Mouse (Mus musculus) forebrain, embryonic 11.5 days (tissue): ENCODE data around the gene Trim9. TPM values are rescaled to one million over a fixed set of nuclear protein-coding genes. Genes with fewer than 3 reads are reported as not detected.

Experiments
- ATAC-seq: fragments of 200-750 bp; cut with Nextera tagmentation; replicated peaks from 2 replicates; pipeline ENCODE4 v1.8.0; 2017; ENCODE audit warnings: moderate TSS enrichment; ENCODE audit not compliant: low FRiP score
- DNase-seq: peaks from one replicate; pipeline ENCODE4 v3.0.0-alpha.2; 2017; ENCODE audit warnings: low spot score
- H3K27ac ChIP-seq: fragments of 300-500 bp; sonication (generic); 2 replicates; pipeline ENCODE4 v1.5.1; 2014; ENCODE audit warnings: low read depth, low read length
- H3K27me3 ChIP-seq: fragments of 300-500 bp; sonication (generic); 2 replicates; pipeline ENCODE4 v1.6.1; 2014; ENCODE audit warnings: mild to moderate bottlenecking, low read length, mixed read lengths; ENCODE audit not compliant: control insufficient read depth, insufficient read depth
- H3K36me3 ChIP-seq: fragments of 300-500 bp; sonication (generic); 2 replicates; pipeline ENCODE4 v1.6.1; 2014; ENCODE audit warnings: mild to moderate bottlenecking, low read length, moderate library complexity, mixed read lengths; ENCODE audit not compliant: control insufficient read depth, insufficient read depth
- H3K4me1 ChIP-seq: fragments of 300-500 bp; sonication (generic); replicated peaks from 2 replicates; pipeline ENCODE4 v1.6.1; 2014; ENCODE audit warnings: low read length, mixed read lengths; ENCODE audit not compliant: control insufficient read depth, insufficient read depth
- H3K4me2 ChIP-seq: fragments of 300-500 bp; sonication (generic); 2 replicates; pipeline ENCODE4 v1.6.1; 2014; ENCODE audit warnings: low read depth, mild to moderate bottlenecking, low read length, moderate library complexity, mixed read lengths; ENCODE audit not compliant: severe bottlenecking
- H3K4me3 ChIP-seq: fragments of 300-500 bp; sonication (generic); 2 replicates; pipeline ENCODE4 v1.5.1; 2014; ENCODE audit warnings: low read depth, low read length
- H3K9ac ChIP-seq: fragments of 300-500 bp; sonication (generic); 2 replicates; pipeline ENCODE4 v1.6.1; 2014; ENCODE audit warnings: low read length
- H3K9me3 ChIP-seq: fragments of 300-500 bp; sonication (generic); 2 replicates; pipeline ENCODE4 v1.6.1; 2016; ENCODE audit warnings: low read length, mixed read lengths; ENCODE audit not compliant: control insufficient read depth
- WGBS: fragments of 180-500 bp; shearing (Covaris S2); extraction: QIAGEN DNeasy Blood & Tissue Kit; methylation state at CpG from one replicate; pipeline ENCODE4 v1.1.7; 2014; 5-methylcytosine and 5-hydroxymethylcytosine counted together
- polyA plus RNA-seq: library from polyadenylated mRNA; unstranded; fragments of >200 nt; fragmentation: Nextera tagmentation; extraction: Ambion mirVana; gene quantifications from 2 replicates; pipeline ENCODE4 v1.2.1, GENCODE M21; 2014

Trim9 gene
- polyA plus RNA-seq, 1 experiment from 2014 or later: 14.5 TPM

DNA sequence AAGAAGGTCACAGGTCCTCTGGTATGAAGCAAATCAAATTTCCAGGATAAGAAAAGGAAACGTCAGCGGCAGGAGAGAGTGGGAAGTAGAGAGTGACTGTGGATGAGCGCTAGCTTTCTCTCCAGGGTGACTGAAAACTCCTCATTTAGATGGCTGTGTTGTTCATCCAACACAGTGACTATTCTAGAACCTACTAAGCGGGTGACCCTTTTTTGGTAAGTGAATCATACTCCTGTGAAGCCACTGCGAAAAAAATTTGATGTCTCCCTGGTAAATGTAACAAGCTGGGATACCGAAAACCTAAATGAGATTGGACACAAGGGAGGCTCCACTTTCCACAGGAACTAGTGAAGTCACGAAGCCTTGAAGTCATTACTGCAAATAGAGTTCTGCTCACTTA is 39.5 kb downstream of the Trim9 start:
- ATAC-seq: no peak
- no peak overlapping the region for H3K4me2 ChIP-seq
- H3K9me3 ChIP-seq: no peaks in the 10 kb centered on the region
- no peaks in the 10 kb centered on the region for H3K4me1 ChIP-seq
- no peak overlapping the region for H3K4me3 ChIP-seq
- no peak for DNase-seq
- H3K9ac ChIP-seq: no peak overlapping the region
- no peaks in the 10 kb centered on the region for H3K27me3 ChIP-seq
- no peak overlapping the region for H3K27ac ChIP-seq
- WGBS: 91% methylated on average over 7 of the region's 7 CpGs
- H3K36me3 ChIP-seq: no peaks in the 10 kb centered on the region

DNA sequence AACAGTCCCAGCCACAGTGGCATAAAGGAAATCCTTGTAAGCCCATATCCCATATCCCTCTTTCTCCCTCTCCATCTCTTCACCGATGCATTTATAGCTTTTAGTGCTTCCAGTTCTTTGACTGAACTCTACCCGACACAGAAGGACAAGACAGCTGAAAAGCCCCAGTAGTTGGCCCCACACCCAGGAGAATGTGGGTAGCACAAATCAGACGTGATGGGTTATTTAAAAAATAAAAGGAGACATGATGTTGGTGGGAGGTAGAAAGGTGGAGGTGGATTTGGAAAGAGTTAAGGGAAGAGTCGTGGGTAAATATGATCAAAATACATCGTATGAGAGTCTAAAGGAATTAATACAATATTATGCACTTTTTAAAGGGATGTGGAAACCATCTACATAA is 40.4 kb downstream of the Trim9 start:
- WGBS: 89% methylated on average over 5 of the region's 5 CpGs
- ATAC-seq (no peak), DNase-seq (no peak)
- no peaks in the 10 kb centered on the region for H3K36me3 ChIP-seq
- no peak overlapping the region for H3K9ac ChIP-seq
- no peaks in the 10 kb centered on the region for H3K4me1 ChIP-seq
- H3K27me3 ChIP-seq: no peaks in the 10 kb centered on the region
- H3K9me3 ChIP-seq: no peaks in the 10 kb centered on the region
- no peak overlapping the region for H3K4me2 ChIP-seq
- H3K4me3 ChIP-seq: no peak overlapping the region
- no peak overlapping the region for H3K27ac ChIP-seq

DNA sequence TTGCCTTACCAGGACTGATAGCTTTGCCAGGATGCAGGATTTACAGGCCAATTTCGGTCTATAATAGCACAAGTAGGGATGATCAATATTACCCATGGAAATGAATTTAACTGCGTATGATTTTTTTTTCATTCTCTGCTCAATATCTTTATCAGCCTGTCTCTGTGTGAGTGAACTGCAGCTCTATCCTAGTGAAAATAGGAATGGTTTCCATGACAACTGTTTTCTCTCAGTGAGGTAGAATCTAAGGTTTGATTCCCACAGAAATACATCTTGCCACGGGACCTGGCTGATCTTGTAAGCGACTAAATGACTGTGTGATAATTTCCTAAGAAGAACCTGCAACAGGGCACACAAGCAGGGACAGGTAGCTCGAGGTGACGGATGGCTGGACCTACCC is 43.4 kb downstream of the Trim9 start:
- H3K27ac ChIP-seq: no peak overlapping the region
- no peaks in the 10 kb centered on the region for H3K9me3 ChIP-seq
- H3K4me3 ChIP-seq: no peak overlapping the region
- no peaks in the 10 kb centered on the region for H3K27me3 ChIP-seq
- DNase-seq (no peak), ATAC-seq (no peak)
- 88% methylated on average over 6 of the region's 6 CpGs for WGBS
- no peak overlapping the region for H3K4me2 ChIP-seq
- no peaks in the 10 kb centered on the region for H3K36me3 ChIP-seq
- no peak overlapping the region for H3K9ac ChIP-seq
- no peaks in the 10 kb centered on the region for H3K4me1 ChIP-seq

GRCm38 (mm10) chr12:70303525-70303924 is 43.9 kb downstream of the Trim9 start:
- Histone ChIP-seq H3K4me2 (no peak overlapping the region), H3K27me3 (no peaks in the 10 kb centered on the region), H3K9ac (no peak overlapping the region), H3K4me3 (no peak overlapping the region), H3K27ac (no peak overlapping the region), H3K4me1 (no peaks in the 10 kb centered on the region), H3K9me3 (no peaks in the 10 kb centered on the region), H3K36me3 (no peaks in the 10 kb centered on the region)
- no peak for DNase-seq
- WGBS: 90% methylated on average over 7 of the region's 7 CpGs
- ATAC-seq: no peak

DNA sequence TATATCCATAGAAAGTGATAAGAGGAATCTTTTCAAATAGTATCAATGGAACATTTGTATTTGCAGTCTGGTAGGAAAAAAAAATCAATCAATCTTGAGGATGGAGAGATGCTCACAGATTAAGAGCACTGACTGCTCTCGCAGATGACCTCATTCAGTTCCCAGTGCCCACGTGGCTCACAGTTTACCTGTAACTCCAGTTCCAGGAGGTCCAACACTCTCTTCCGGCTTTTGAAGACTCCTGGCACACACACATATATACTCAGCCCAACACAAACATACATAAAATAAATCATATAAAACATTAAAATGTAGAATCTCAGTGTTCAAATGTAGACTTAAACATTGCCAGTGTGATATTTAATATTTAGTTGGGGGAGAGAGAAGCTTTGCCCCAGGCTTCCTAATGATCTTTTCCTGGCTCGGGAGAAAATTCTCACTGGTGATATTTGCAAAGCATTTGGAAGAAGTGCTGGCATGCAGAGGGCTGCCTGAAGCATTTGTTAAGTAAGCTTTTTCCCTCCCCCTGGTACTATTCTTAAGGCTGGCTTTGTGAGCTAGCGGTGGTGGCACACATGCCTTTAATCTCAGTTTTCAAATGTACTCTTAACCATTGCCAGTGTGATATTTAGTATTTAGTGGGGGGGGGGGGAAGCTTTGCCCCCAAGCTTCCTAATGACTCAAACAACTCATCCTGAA is 45.2 kb downstream of the Trim9 start:
- Histone ChIP-seq H3K27ac (no peak overlapping the region), H3K36me3 (no peaks in the 10 kb centered on the region), H3K9ac (no peak overlapping the region), H3K27me3 (no peaks in the 10 kb centered on the region), H3K4me3 (no peak overlapping the region), H3K4me2 (no peak overlapping the region), H3K4me1 (no peaks in the 10 kb centered on the region), H3K9me3 (no peaks in the 10 kb centered on the region)
- no peak for DNase-seq
- no peak for ATAC-seq
- WGBS: 76% methylated on average over 5 of the region's 5 CpGs

- WGBS: 57% methylated on average over 5 of the region's 5 CpGs
- H3K4me2 ChIP-seq: no peak overlapping the region
- no peaks in the 10 kb centered on the region for H3K4me1 ChIP-seq
- no peaks in the 10 kb centered on the region for H3K9me3 ChIP-seq
- no peak overlapping the region for H3K4me3 ChIP-seq
- no peak for DNase-seq
- H3K36me3 ChIP-seq: no peaks in the 10 kb centered on the region
- no peak overlapping the region for H3K27ac ChIP-seq
- 0 out of 2 replicates have a peak, but pooled peaks have one; percentile 36 for ATAC-seq
- no peaks in the 10 kb centered on the region for H3K27me3 ChIP-seq
- no peak overlapping the region for H3K9ac ChIP-seq
Measured at GRCm38 (mm10) chr12:70293927-70294684, 53.3 kb downstream of the Trim9 start.

DNA sequence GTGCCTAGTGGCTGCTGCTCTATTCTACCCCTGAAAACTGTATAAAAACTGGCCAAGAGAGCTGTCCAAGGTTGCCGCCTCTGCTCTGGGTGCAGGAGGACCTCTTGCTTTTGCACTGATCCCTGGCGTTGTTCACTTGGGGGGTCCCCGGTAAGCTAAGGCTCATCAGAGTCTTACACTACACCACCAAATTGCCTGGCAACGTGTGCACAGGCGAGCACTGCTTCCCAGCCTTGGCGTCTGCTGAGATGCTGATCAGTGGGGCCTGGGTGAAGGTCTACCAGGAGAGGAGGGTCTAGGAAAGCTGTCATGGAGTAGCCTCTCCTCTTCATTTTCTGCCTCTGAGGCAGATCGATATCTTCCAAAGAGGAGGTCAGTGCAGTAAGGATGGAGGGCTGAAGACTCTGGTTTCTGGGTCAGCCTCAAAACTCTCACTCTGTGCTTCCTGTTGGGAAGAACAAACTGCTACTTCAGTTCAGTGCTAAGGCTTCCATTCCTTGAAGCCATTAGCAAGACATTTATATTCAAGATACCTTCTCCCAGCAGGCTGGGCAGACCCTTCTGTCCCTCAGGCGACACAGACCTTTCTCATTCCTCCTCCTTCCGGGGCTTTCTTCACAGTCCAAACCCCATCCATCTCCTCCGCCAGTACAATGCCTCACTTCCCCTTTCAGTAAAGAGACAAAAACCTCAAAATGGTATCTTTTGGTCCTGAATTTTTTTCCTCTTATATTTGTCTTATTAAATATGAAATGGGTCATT is 54.1 kb downstream of the Trim9 start:
- no peak for ATAC-seq

DNA sequence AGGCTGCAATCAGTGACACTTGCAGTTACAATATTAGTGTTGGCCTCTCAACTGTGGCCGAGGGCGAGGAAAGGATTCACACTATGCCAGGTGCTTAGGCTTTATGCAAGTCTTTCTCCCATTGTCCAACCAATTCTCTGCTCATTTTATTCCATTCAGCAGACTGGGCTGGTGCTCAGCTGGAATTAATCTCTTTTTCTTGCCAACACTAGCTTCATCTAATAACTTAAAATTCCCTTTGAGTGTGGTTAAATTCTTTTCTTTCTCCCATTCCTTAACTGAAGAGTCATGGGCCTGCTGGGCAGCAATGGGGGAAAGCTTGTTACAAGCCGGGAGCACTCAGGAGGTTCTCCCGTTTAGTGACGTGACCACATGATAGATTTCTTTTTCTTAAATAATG is 61.9 kb downstream of the Trim9 start:
- 39% methylated on average over 5 of the region's 5 CpGs for WGBS
- DNase-seq (no peak), ATAC-seq (no peak)
- Histone ChIP-seq H3K4me2 (no peak overlapping the region), H3K9me3 (no peaks in the 10 kb centered on the region), H3K4me3 (no peak overlapping the region), H3K9ac (no peak overlapping the region), H3K4me1 (peaks cover 5% of the 10 kb centered on the region; the same call in 1 of the 2 replicates), H3K36me3 (no peaks in the 10 kb centered on the region), H3K27me3 (no peaks in the 10 kb centered on the region), H3K27ac (no peak overlapping the region)

More for the DNA sequence above, 54.1 kb downstream of the Trim9 start:
- H3K27ac ChIP-seq: no peak overlapping the region
- no peak overlapping the region for H3K9ac ChIP-seq
- no peak overlapping the region for H3K4me2 ChIP-seq
- no peaks in the 10 kb centered on the region for H3K27me3 ChIP-seq
- no peaks in the 10 kb centered on the region for H3K36me3 ChIP-seq
- no peaks in the 10 kb centered on the region for H3K4me1 ChIP-seq
- no peak for DNase-seq
- 88% methylated on average over 10 of the region's 10 CpGs for WGBS
- no peak overlapping the region for H3K4me3 ChIP-seq
- no peaks in the 10 kb centered on the region for H3K9me3 ChIP-seq
